Mouse (Mus musculus): ENCODE data around the gene Nutf2. TPM values are rescaled to one million over a fixed set of nuclear protein-coding genes. Genes with fewer than 3 reads are reported as not detected.
"Not testable (repeated sequence)": the region's sequence is repeated elsewhere in the genome, so short reads cannot be mapped to it uniquely, and the experiment has no call there.

The Nutf2 gene
- polyA plus RNA-seq (2012; ENCODE audit: insufficient read depth, insufficient read length, missing spikeins): 5.0 TPM in 1 of 2 replicates, not detected in the other

GRCm38 (mm10) chr8:105860143-105860981 lies at the start of gene Nutf2:
TSS of gene Nutf2 (plus strand) at chr8:105860580.
- H3K27ac ChIP-seq (replicated peaks; ENCODE audit: low read depth, low read length): peak within 1 kb of the TSS; percentile 86
- H3K4me3 ChIP-seq (ENCODE audit: insufficient read depth, low read depth, low read length): peak within 1 kb of the TSS; percentile 69
- peaks cover 8% of the 10 kb centered on the region for H3K4me1 ChIP-seq (ENCODE audit: control insufficient read depth, insufficient read depth, insufficient read length, low read length)

GRCm38 (mm10) chr8:105811061-105811460 lies 49.3 kb upstream of the Nutf2 start:
- no peak overlapping the region for H3K4me3 ChIP-seq (ENCODE audit: insufficient read depth, low read depth, low read length)
- H3K4me1 ChIP-seq (ENCODE audit: control insufficient read depth, insufficient read depth, insufficient read length, low read length): peaks cover 39% of the 10 kb centered on the region
- H3K27ac ChIP-seq (replicated peaks; ENCODE audit: low read depth, low read length): 0 out of 2 replicates have a peak overlapping the region, but pooled peaks have one; percentile 38

- H3K4me3 ChIP-seq (ENCODE audit: insufficient read depth, low read depth, low read length): no peak overlapping the region
- peaks cover 37% of the 10 kb centered on the region for H3K4me1 ChIP-seq (ENCODE audit: control insufficient read depth, insufficient read depth, insufficient read length, low read length)
- H3K27ac ChIP-seq (replicated peaks; ENCODE audit: low read depth, low read length): peak overlapping the region; percentile 38
These were observed 48.8 kb upstream of the Nutf2 start for GRCm38 (mm10) chr8:105811543-105811942.

GRCm38 (mm10) chr8:105812511-105812910 lies 47.9 kb upstream of the Nutf2 start:
- Histone ChIP-seq H3K4me1 (ENCODE audit: control insufficient read depth, insufficient read depth, insufficient read length, low read length) (peaks cover 34% of the 10 kb centered on the region), H3K4me3 (ENCODE audit: insufficient read depth, low read depth, low read length) (no peak overlapping the region), H3K27ac (replicated peaks; ENCODE audit: low read depth, low read length) (no peak overlapping the region)

- Histone ChIP-seq H3K4me1 (ENCODE audit: control insufficient read depth, insufficient read depth, insufficient read length, low read length) (peaks cover 30% of the 10 kb centered on the region), H3K27ac (replicated peaks; ENCODE audit: low read depth, low read length) (no peak overlapping the region), H3K4me3 (ENCODE audit: insufficient read depth, low read depth, low read length) (no peak overlapping the region)
These were observed 47.1 kb upstream of the Nutf2 start for GRCm38 (mm10) chr8:105813241-105813640.

GRCm38 (mm10) chr8:105819659-105820058 lies 40.7 kb upstream of the Nutf2 start:
- no peak overlapping the region for H3K4me3 ChIP-seq (ENCODE audit: insufficient read depth, low read depth, low read length)
- H3K27ac ChIP-seq (replicated peaks; ENCODE audit: low read depth, low read length): no peak overlapping the region

GRCm38 (mm10) chr8:105820925-105821324 lies 39.5 kb upstream of the Nutf2 start:
- Histone ChIP-seq H3K27ac (replicated peaks; ENCODE audit: low read depth, low read length) (no peak overlapping the region), H3K4me3 (ENCODE audit: insufficient read depth, low read depth, low read length) (no peak overlapping the region)

More at GRCm38 (mm10) chr8:105819659-105820058, 40.7 kb upstream of the Nutf2 start:
- H3K4me1 ChIP-seq (ENCODE audit: control insufficient read depth, insufficient read depth, insufficient read length, low read length): peaks cover 9% of the 10 kb centered on the region; the same call in 1 of the 2 replicates

GRCm38 (mm10) chr8:105825506-105825905 lies 34.9 kb upstream of the Nutf2 start:
- no peak overlapping the region for H3K27ac ChIP-seq (replicated peaks; ENCODE audit: low read depth, low read length)
- peak overlapping the region; percentile 79; the same call in 1 of the 2 replicates for H3K4me3 ChIP-seq (ENCODE audit: insufficient read depth, low read depth, low read length)

More at GRCm38 (mm10) chr8:105820925-105821324, 39.5 kb upstream of the Nutf2 start:
- peaks cover 13% of the 10 kb centered on the region for H3K4me1 ChIP-seq (ENCODE audit: control insufficient read depth, insufficient read depth, insufficient read length, low read length)

GRCm38 (mm10) chr8:105826379-105826778 lies 34.0 kb upstream of the Nutf2 start:
- peak overlapping the region; percentile 79 for H3K4me3 ChIP-seq (ENCODE audit: insufficient read depth, low read depth, low read length)
- peaks cover 4% of the 10 kb centered on the region for H3K4me1 ChIP-seq (ENCODE audit: control insufficient read depth, insufficient read depth, insufficient read length, low read length)
- peak overlapping the region; percentile 62 for H3K27ac ChIP-seq (replicated peaks; ENCODE audit: low read depth, low read length)

More at GRCm38 (mm10) chr8:105825506-105825905, 34.9 kb upstream of the Nutf2 start:
- peaks cover 4% of the 10 kb centered on the region for H3K4me1 ChIP-seq (ENCODE audit: control insufficient read depth, insufficient read depth, insufficient read length, low read length)

- Histone ChIP-seq H3K27ac (replicated peaks; ENCODE audit: low read depth, low read length) (peak within 1 kb of the TSS; percentile 74), H3K4me3 (ENCODE audit: insufficient read depth, low read depth, low read length) (peak within 1 kb of the TSS; percentile 79), H3K4me1 (ENCODE audit: control insufficient read depth, insufficient read depth, insufficient read length, low read length) (peaks cover 4% of the 10 kb centered on the region)
These were observed 33.2 kb upstream of the Nutf2 start, which contains the start of the genes Ranbp10 and Tsnaxip1 for GRCm38 (mm10) chr8:105826861-105827848. TSS of gene Ranbp10 (minus strand) at chr8:105827350. TSS of gene Tsnaxip1 (plus strand) at chr8:105827731.

GRCm38 (mm10) chr8:105833740-105834139 lies 26.6 kb upstream of the Nutf2 start:
- not testable (repeated sequence) for H3K4me1 ChIP-seq (ENCODE audit: control insufficient read depth, insufficient read depth, insufficient read length, low read length); H3K4me3 ChIP-seq (ENCODE audit: insufficient read depth, low read depth, low read length); H3K27ac ChIP-seq (replicated peaks; ENCODE audit: low read depth, low read length)

GRCm38 (mm10) chr8:105835318-105835717 lies 25.1 kb upstream of the Nutf2 start:
- H3K4me1 ChIP-seq (ENCODE audit: control insufficient read depth, insufficient read depth, insufficient read length, low read length): no peaks in the 10 kb centered on the region
- no peak overlapping the region for H3K27ac ChIP-seq (replicated peaks; ENCODE audit: low read depth, low read length)
- no peak overlapping the region for H3K4me3 ChIP-seq (ENCODE audit: insufficient read depth, low read depth, low read length)

GRCm38 (mm10) chr8:105836991-105837390 lies 23.4 kb upstream of the Nutf2 start:
- no peak overlapping the region for H3K27ac ChIP-seq (replicated peaks; ENCODE audit: low read depth, low read length)
- H3K4me1 ChIP-seq (ENCODE audit: control insufficient read depth, insufficient read depth, insufficient read length, low read length): no peaks in the 10 kb centered on the region
- H3K4me3 ChIP-seq (ENCODE audit: insufficient read depth, low read depth, low read length): no peak overlapping the region

GRCm38 (mm10) chr8:105839209-105839608 lies 21.2 kb upstream of the Nutf2 start:
- Histone ChIP-seq H3K4me3 (ENCODE audit: insufficient read depth, low read depth, low read length) (no peak overlapping the region), H3K4me1 (ENCODE audit: control insufficient read depth, insufficient read depth, insufficient read length, low read length) (no peaks in the 10 kb centered on the region), H3K27ac (replicated peaks; ENCODE audit: low read depth, low read length) (no peak overlapping the region)

- Histone ChIP-seq H3K4me3 (ENCODE audit: insufficient read depth, low read depth, low read length) (no peak overlapping the region), H3K4me1 (ENCODE audit: control insufficient read depth, insufficient read depth, insufficient read length, low read length) (no peaks in the 10 kb centered on the region), H3K27ac (replicated peaks; ENCODE audit: low read depth, low read length) (no peak overlapping the region)
These were observed 13.7 kb upstream of the Nutf2 start for GRCm38 (mm10) chr8:105846678-105847077.

Measured in brown adipose tissue, adult 24 weeks (tissue).